Mouse (Mus musculus): ENCODE measurements around the gene Prmt1.
A peak's percentile ranks its signal among the peaks of the same experiment; 100 is the strongest.
"Not testable (repeated sequence)": the region's sequence is repeated elsewhere in the genome, so short reads cannot be mapped to it uniquely, and the experiment has no call there.

Gene Prmt1

DNA sequence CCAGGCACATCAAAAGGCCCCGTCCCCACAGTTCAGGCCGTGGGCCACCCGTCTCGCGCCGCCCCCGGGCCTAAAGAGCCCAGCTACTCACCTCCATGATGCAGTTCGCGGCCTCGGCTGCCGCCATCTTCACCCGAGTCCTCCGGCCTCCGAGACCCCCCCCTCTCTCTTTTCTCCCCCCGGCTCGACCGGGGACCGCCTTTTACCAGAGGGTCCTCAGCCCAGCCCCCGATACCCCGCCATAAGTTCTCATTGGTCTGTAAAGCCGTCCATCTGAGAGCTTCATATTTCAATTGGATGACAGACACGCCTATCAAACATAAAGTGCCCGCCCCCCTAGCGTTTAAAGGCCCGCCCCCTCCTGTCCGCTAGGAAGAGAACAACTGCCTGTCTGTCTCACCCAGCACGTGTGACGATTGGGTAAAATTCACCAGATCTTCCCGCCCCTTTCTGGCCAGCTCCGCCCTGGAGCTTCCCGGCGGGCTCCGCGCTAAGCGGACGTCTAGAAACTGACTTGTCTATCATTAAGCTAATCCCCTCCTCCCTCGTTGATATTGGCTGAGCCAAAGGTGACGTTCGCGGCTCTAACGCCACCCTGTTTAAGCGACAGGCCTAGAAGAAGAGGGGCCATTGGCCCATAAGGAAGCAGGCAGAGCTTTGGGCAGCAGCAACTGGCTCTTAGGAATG is at the start of gene Prmt1:
Gene Prmt1, minus strand, starts transcription at position 377 of the 687 bp plus-strand sequence.
- DNase-seq, result peak; percentile 96 to 98

DNA sequence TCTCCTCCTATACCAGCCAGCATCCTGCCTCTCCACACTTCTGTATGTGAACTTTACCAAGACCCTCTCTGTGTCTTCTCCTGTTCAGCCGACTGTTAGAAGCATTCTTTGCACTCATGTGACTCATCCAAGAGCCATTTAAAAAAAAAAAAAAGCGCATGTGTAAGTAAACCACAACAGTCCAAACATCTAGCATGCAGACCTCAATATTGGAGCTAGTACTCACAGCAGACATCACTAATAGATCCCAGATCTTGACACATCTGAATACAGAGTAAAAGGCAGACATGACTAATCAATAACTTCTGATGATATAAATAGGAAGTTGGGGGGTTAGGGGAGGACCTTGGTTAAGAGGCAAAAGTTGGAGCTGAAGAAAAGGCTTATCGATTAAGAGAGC is 49.3 kb upstream of the Prmt1 start:
- DNase-seq, result no peak

DNA sequence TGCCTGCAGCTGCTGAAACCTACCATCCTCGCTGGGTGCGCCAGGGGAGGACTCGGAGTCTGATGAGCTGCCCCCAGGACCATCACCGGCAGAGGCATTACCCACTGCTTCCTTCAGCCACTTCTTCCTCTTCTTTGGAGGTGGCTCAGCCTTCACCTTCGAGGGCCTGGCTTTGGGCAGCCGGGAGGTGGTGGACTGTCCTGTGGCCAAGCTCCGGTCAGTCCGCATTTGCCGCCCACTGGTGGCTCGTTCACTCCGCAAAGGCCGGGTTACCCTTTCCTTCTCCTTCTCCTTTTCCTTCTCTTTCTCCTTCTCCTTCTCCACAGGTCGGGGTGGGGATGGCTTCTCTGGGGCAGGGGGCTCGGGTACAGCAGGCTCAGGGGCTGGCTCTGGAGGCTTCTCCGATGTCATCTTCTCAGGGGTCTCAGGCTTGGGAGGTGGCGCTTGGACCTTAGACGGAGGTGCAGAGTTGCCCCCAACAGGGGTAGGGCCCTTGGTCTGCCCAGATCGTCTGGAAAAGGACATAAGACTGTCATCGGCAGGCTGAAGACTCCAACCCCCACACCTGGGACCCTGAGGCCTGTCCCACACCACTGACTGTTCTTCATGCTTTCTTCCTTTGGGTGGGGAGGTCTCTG is 47.5 kb upstream of the Prmt1 start:
- DNase-seq, result no peak

DNA sequence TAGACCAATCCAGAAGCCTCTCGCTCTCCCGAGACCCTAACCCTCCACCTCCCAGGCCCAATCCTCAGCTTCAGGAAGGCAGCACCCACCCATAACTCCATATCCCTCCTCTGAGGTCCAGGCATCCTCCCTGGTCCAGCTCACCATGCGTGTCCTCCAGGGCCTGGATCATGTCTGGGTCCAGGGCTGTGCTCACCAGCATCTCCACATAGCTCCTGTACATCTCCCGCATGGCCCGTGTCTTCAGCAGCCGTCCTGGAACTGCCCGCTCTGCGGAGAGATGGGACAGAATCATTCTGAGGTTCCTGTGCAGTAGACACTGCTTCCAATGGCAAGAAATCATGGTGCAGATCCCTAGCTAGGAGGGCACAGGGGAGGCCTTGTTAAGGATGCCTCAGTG is 44.5 kb upstream of the Prmt1 start:
- DNase-seq, result no peak

DNA sequence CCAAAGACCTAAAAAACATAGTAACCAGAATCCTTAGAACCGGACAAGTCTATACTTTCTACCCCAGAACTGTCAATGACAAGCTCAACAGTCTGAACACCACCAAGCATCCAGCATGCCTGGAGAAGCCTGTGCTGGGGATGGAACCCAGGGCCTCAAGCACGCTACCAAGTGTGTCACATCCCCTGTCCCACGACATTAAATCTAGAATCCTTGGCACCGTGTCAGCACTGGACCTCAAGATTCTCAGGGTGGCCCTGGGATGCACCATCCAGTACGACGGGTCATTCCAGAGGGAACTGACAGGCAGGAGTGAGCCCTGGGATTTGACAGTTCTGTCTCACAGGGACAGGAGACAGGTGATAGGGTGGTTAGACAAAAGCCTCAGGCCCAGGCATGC is 43.6 kb upstream of the Prmt1 start:
- no peak for DNase-seq

DNA sequence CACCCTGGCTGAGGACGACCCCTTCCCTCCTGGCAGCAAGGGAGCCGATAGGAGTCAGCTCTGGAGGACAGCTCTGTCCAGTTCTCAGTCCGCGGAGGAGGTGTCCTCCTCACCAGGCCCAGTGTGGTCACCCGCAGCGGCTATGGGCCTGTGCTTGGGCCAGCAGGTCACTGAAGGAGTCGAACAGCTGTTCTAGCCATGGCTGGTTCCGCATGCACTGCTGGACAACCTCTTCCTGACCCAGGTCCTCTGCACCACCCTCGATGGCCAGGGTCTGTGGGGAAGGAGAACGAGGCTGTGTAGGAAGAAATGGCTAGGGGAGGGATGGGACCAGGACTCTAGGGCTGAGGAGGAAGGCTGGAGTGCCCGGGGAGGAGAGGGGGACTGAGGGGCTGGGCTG is 42.0 kb upstream of the Prmt1 start:
- DNase-seq, result no peak

DNA sequence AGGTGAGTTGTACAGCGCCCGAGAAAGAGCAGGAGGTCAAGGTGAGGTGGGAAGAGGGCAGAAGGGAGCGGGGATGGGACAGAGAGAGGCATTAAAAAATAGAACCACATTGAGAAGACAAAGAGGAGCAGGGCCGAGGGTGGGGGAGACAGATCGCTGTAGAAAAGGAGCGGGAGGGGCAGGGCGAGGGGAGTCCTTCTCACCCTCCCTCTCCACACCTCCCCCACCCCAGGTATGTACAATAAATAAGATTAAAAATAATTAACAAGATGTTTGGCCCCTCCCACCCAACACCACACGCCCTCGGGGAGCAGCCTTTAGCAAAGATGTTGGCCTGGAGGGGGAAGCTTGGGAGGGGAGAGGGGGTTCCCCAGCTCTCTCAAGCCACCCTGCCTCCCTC is 41.4 kb upstream of the Prmt1 start:
- DNase-seq, result no peak

DNA sequence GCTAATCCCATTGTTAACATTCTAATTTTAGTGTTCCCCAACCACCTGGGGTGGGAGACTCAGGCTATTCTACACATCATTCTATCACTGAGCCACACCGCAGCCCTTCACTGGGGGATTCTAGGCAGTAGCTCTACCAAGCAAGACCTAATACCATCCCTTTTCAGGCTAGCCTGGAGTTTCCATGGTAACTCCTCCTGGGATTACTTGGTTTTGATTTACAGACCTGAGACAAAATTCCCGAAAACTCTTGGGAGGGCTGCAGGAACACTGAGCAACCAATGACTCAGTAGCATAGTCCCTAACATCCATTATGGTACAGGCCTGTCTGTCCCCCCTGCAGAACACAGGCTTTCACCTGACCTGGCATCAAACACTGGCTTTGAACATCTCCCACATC is 39.9 kb upstream of the Prmt1 start:
- no peak for DNase-seq

DNA sequence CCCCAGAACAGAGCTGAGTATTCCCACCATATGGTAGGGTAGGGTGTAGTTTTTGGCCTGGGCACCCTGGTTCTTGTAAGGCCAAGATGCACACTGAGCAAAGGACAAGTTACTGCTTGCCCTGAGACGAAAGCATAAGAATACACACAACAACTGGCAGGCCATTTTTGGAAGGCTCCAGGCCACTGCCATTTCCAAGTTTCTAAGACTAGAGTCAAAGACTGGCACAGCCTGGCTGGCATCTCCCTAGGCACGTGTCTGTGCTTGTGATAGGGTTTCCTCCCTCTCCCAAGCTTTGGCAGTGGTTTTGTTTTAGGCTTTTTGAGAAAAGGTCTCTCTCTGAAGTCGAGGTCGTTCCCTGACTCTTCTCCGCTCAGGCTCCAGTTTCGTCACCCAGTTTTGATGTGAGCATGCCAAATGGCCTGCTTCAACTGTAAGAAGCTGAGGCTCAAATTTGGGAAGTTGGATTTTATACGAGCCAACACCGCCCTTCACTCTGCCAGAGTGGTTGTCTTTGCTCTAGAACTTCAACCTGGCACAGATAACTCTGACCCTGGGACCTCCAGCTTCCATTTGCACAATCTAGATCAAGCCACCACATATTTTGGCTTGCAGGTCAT is 39.3 kb upstream of the Prmt1 start:
- no peak for DNase-seq

DNA sequence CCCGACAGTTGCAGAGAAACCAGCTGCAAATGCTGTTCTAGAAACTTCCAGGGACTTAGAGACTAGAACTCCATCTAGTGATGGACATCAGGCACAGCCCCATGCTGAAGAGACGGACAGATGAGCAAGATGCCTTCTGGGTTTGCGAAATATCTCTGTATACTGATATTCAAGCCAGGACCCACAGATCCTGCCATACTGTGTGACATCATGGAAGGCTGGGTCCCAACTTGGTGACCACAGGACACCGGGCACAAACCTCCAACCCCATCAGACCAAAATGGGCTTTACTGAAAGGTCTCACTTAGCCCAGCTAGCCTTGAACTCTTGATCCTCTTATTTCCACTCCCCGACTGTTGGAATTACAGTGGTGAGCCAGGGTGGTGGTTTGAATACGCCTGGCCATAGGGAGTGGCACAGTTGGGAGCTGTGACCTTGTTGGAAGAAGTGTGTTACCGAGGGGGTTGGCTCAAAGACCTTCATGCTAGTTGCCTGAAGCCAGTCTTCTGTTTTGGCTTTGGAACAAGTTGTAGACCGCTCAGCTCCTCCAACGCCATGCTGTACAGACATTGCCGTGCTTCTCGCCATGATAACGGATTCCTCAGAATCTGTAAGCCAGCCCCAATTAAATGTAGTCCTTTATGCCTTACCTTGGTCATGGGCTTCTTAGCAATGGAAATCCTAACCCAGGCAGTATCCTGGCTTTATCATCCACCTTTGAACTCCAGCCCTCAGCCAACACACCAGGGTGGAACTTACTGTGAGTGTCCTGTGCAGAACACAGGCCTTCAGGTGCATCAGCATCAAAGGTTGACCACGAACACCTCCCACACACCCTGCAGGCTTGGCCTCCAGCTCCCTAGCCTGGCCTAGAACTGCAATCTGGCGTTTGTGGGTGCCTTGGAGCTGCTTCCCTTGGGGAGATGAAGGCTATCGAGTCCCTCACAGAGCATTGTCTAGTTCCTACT is 38.2 kb upstream of the Prmt1 start:
- DNase-seq, result no peak

DNA sequence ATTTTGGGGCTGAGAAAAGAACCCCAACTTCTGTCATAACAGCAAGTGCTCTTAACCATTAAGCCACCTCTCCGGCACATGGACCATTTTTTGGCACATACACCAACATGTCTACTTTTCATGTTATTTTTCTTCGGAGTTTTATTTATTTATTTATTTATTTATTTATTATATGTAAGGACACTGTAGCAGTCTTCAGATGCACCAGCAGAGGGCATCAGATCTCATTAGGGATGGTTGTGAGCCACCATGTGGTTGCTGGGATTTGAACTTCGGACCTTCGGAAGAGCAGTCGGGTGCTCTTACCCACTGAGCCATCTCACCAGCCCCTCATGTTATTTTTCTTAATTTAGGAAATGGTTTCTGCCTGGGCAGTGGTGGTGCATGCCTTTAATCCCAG is 37.3 kb upstream of the Prmt1 start:
- not testable (repeated sequence) for DNase-seq

DNA sequence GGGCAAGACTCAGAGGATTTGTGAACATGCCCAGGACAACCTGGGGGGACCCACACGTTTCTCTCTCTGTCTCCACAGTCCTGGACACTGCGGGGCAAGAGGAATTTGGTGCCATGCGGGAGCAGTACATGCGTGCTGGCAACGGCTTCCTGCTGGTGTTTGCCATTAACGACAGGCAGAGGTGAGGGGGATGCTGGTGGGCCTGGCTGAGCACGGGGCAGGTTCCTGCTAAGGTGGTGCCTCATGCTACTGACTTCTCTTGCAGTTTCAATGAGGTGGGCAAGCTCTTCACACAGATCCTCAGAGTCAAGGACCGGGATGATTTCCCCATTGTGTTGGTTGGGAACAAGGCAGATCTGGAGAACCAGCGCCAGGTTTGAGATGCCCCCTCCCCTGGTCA is 33.9 kb upstream of the Prmt1 start:
- no peak for DNase-seq

DNA sequence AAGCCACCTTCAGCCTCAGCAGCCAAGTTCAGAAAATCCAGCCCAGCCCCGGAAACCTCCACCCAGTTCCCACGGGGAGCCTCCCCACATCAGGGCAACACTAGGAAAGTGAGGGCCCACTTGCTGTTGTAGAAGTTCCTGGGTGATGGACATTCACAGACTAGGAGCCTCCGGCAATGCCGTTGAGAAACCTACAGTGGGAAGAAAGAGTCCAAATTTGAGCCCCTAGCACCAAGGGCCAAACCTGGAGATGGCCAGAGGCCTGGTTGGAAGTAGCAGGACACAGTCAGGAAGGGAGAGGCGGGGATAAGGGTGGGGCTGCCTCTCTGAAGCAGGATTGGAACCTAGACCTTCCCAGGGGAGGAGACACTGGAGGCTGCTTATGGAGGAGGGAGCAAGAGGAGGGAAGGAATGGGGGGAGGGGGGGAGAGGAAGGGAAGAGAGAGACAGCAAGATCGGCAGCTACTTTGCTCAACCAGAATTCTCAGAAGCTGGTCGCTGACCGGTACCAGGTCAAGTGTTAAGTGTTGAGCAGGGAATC is 32.7 kb upstream of the Prmt1 start:
- DNase-seq, result no peak

DNA sequence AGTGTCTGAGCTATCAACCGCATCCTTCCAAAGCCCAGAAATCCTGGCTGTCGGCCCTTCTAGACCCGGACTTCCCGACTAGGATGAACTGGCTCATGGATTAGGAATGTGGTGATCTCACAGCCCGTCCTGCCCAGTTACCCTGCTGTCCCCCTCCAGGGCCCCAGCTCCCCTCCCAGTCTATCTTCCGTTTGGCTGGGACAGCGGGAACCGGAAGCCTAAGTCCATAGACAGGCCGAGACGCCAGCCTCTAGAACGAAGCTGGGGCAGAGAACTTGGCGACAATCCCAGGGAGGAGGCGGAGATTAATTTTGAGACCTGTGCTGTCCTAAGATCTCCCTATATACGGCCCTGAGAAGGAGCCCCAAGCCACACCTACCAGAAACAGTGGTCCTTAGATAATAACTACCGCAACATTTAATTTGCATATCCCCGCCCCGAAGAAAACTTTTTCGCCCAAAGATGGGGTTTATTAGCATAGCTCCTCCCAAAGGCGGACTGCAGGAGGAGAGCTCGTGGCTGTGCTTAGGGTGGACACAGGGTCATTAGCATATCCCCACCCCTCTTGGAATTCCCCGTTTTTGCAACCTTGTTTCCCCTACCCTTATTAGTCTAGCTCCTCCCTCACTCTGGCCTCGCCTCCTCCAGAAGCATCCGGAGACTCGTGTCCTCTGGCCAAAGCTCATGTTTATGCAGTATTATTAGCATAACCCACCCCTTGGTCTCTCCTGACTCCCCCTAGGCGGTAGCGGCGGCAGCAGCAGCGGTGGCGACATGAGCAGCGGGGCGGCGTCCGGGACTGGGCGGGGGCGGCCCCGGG is 31.1 kb upstream of the Prmt1 start, which contains the start of gene Rras:
Gene Rras, plus strand, starts transcription at position 720 of the 820 bp plus-strand sequence.
- DNase-seq, result peak; percentile 72 to 78

DNA sequence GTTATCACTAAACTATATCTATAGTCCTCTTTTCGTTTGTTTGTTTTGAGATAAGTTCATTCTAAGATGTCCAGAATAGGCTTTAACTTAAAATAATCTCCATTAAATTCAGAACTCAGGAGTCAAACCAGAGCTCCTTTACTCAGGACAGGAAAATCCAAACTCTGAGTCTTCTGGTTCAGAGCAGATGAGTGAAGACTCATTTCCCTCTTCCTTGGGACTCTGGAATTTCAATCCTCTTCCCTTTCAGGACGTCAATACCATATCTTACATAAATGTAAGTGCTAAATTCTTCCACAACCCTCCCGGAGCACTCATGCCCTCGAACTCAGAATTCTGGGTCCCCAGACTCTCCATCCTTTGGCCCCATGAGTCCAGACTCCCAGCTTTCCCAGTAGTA is 30.4 kb upstream of the Prmt1 start:
- DNase-seq, result no peak

DNA sequence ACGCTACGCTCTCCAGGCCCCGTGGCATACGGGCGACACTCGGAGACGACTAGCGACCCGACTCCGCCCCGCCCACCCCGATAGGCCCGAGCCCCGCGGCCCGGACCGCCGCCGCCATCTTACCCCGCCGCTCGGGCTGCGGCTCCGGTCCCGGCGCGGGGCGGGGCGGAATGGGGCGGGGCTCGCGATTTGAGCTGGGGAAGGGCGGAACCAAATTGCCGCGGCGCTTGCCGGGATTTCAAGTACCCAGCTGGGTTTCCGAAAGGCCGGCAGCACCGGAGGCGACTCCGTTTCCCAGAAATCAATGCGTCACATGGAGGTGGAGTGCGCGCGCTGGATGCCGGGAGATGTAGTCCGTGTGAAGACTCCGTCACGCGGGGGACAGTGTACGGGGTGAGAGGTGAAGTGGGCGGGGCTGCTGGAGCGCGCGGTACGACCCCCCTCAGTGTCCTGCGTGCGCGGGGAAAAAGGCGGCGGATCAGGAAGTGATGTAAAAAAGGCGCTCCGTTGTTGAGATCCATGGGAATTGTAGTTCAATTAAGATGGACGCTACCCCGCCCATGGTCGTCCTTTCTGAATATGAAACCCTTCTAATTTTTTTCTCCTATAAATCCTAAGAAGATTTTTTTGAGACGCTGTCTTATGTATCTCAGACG is 29.7 kb upstream of the Prmt1 start, which contains the start of gene Scaf1:
Gene Scaf1, minus strand, starts transcription at position 407 of the 656 bp plus-strand sequence.
- DNase-seq, result peak; percentile 99

DNA sequence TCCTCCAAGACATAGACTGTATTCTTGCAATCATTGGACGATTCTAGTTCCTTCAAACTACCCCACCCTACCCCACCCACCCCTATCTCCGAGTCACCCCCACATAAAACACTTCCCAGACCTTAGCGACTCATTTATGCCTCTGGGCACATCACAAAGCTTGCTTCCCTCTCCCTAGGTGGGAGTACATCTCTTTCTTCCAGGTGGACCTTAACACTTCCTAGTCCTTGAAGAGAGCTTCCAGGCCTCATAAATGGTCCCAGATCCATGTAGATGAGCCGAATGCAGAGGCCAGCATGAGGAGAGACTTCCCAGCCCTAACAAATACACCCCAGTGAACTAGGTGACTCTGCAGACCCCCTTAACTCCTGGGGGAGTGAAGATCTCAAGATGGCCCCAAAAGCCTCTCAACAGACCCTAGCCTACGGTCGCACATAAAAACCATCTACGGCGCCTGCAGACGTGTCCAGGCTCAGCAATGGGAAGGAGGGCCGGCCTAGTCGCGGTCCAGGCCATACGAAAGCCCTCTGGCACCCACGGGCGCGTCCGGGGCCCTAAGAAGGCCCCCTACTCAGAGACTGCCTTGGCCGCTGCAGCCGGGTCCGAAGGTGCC is 29.1 kb upstream of the Prmt1 start:
- DNase-seq, result no peak

DNA sequence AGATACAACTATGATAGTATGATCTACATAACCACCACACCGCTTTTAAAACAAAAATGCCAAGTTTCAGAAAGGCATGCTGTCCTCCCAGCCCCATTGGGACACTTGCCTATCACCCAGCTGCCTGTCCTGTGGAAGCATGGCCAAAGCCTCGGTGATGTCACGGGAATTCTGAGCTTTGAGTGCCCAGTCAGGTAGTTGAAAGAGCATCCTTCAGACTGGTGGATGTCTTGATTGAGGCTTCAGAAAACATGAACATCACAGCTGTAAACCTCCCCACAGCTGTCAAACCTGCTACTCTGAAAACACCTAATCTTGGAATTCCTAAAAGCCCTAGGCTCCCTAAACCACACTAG is 27.7 kb upstream of the Prmt1 start:
- no peak for DNase-seq

DNA sequence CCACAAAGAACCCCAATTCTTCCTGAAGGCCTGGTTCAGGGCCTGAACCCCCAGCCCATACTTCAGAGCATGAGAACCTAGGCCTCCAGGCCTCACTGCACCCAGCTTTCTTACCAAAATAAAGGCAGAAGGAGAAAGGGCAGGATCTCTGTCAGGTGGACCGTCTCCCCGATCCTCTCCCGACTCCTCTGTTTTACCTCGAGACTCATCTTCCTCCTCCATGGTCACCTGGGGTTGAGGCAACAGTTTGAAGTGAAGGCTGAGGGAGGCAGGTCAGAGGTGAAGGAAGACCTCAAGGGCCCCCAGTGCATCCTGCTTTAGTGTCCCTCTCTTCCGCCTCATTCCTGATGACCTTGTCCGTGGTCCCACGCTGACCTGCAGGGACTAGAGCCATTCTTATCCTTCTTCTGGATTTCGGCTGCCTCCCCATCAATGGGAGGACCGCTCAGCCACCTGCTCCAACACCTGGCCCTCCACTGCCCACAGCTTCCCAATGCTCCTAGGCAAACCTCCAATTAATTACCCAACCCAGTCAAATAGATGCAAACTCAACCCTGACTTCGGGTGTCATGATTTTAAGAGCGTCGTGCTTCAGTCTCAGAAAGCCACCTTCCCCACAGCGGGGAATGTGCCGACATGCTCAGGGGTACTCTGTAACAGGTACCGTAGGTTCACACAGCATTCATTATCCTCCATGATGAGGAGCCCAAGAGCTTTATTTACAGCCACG is 27.2 kb upstream of the Prmt1 start:
- no peak for DNase-seq

DNA sequence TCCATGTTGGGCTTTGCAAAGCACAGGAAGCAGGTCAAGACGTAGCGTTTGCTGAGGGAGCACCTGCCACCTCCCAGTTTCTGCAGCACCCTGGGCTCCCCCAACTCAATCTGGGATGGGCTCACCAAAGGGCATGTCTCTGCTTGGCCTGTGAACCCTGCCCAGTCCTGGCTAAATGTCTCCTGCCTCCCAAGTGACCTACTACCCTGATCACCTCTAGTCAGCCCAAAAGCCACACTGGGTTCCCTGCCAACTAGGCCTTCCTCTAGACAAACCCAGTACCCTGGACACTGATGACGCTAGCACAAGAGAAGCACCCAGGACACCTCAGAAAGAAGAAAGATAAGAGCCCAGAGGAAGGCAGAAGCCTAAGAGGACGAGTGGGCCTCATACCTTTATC is 26.5 kb upstream of the Prmt1 start:
- no peak for DNase-seq
